Mouse (Mus musculus): ENCODE results near the gene Kdm4c. TPM values are rescaled to one million over a fixed set of nuclear protein-coding genes. Genes with fewer than 3 reads are reported as not detected.
"Not testable (repeated sequence)": the region's sequence is repeated elsewhere in the genome, so short reads cannot be mapped to it uniquely, and the experiment has no call there.

The Kdm4c gene
- total RNA-seq (2014; fragmentation: Nextera tagmentation) (15.6 and 17.1 TPM in 2 replicates), total RNA-seq (2017) (17.7 and 20.9 TPM in 2 replicates)

DNA sequence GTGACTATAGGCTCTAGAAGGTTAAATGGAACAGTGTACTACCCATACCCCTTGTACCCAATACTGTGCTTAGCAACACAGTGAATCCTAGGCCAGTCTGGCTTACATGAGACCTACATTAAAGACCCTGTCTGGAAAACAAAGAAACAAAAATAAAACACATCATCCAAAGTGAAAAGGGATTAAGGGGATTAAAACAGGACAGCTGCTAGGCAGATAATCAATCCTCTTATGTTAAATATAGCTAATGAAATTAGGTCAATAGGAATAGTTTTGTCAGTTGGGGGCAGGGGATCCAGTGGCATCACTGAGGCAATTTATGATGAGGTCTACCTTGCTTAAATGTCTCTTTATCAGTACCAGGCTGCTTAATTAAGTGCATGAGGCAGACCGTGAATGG lies at the start of gene Kdm4c:
Gene Kdm4c, plus strand, starts transcription at position 322 of the 400 bp plus-strand sequence.
- no peak for ATAC-seq (replicated peaks; ENCODE audit: poor library complexity, severe bottlenecking)

DNA sequence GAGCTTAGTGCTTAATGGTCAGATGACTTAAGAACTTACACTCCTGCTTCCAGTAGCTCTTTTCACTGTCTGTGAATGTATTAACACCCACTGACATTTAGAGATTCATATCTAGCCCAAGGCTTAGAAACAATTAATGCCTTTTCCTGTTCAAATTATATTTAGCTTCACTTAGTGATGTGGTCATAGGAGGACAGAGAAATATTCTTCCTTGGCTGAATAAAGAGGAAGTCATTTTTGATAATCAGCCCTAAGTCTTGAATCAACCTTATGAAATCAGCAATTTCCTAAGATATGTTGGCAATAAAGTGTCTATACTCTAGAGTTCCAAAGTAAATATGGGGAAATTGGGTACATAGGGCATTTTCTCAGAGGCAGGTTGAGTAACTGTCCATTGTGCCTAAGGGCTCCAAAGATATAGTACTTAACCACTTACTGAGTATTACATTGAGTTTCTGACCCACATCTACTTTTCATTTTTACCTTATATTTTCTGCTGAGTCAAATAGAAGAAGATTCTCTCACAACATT lies 41.0 kb upstream of the Kdm4c start:
- peak; percentile 53 for ATAC-seq (replicated peaks; ENCODE audit: poor library complexity, severe bottlenecking)

DNA sequence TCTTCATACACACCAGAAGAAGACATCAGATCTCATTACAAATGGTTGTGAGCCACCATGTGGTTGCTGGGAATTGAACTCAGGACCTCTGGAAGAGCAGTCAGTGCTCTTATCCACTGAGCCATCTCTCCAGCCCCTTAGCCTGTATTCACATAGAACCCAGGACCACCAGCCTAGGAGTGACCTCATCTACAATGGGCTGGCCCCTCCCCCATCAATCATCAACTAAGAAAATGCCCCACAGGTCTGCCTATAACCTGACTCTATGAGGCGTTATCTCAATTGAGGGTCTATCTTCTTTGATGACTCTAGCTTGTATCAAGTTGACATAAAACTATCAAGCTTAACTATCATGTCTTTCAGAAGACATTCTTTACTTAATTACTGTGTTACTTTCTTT lies 20.5 kb upstream of the Kdm4c start:
- not testable (repeated sequence) for ATAC-seq (replicated peaks; ENCODE audit: poor library complexity, severe bottlenecking)

DNA sequence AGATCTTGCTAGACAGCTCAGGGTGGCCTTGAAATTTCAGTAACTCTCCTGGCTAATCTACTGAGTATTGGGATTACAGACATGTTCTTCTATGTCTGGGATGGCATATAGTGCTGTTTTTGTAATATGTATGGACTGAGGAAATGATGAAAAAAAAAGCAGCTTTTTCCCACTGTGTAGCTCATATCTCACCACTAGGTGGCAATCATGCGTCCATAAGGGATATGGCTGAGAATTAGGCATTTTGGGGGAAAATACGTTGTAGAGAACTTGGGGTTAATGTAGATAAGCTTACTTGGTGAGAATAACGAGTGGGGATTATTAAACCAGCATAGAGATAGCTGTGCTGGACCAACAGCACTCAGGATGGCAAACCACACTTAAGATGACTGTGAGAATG lies 19.9 kb upstream of the Kdm4c start:
- peak; percentile 83 for ATAC-seq (replicated peaks; ENCODE audit: poor library complexity, severe bottlenecking)

DNA sequence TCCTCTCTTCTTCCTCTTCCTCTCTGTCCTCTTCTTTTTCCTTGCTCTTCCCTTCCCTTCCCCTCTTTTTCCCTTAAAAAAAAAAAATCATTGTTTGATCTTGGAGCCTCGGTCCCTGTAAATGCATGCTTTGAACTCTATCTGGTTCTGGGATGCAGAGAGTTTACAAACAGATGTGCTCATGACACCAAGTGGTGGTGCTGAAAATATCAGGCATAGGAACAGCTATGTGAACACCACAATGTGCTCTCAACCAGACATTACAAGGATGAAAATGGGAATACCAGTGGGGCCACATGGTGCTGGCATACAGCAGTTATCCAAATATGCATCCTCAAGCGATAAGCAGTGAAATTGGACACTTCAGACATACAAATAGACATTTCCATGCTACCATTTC lies 18.1 kb upstream of the Kdm4c start:
- no peak for ATAC-seq (replicated peaks; ENCODE audit: poor library complexity, severe bottlenecking)

DNA sequence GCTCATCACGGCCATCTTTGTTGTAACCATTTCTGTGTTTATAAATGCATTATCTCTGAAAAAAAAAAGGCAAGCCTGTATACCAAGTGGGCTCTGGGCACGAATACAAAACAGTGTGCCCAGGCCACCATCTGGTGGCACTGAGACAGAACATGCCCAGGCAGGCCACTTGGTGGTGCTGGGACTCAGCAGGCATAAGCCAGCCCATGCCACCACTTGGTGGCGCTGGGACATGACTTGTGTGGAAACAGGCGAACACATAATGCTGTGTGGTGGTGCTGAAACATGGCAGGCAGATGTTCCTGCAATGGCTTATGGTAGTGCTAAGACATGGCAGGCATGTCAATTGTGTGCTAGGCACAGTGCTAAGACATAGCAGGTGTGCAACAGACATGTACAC lies 11.3 kb upstream of the Kdm4c start:
- ATAC-seq (replicated peaks; ENCODE audit: poor library complexity, severe bottlenecking), result peak; percentile 92

DNA sequence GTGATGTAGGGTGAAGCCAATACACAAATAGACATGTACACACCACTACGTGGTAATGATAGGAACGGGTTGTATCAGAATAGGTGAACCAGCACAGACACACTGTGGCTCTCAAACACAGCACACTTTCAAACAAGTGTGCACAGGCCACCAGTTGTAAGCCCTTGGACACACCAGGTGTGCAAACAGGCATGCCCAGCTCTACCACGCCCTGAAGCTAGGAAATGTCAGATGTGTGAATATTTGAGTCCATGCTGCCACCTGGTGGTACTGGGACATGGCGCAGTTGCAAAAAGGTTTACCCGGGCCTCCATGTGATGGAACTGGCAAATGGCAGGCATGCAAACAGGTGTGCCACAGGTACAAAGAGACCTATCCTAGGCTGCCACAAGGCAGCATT lies 10.9 kb upstream of the Kdm4c start:
- ATAC-seq (replicated peaks; ENCODE audit: poor library complexity, severe bottlenecking), result peak; percentile 61

DNA sequence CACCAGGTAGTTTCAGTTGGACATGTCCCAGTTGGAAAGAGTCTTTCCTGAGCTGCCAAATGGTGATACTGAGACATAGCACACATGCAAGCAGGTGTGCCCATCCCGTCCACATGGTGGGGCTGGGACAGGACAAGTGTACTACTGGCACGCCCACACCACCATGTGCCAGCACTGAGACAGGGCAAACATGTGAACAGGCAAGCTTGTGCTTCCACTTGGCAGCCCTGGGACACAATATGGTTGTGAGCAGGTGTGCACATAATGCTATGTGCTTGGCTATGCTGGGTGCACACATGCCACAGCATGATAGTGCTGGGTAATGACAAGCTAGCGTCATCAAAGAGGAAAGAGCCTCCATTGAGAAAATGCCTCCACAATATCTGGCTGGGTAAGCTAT lies 8.8 kb upstream of the Kdm4c start:
- ATAC-seq (replicated peaks; ENCODE audit: poor library complexity, severe bottlenecking), result no peak

DNA sequence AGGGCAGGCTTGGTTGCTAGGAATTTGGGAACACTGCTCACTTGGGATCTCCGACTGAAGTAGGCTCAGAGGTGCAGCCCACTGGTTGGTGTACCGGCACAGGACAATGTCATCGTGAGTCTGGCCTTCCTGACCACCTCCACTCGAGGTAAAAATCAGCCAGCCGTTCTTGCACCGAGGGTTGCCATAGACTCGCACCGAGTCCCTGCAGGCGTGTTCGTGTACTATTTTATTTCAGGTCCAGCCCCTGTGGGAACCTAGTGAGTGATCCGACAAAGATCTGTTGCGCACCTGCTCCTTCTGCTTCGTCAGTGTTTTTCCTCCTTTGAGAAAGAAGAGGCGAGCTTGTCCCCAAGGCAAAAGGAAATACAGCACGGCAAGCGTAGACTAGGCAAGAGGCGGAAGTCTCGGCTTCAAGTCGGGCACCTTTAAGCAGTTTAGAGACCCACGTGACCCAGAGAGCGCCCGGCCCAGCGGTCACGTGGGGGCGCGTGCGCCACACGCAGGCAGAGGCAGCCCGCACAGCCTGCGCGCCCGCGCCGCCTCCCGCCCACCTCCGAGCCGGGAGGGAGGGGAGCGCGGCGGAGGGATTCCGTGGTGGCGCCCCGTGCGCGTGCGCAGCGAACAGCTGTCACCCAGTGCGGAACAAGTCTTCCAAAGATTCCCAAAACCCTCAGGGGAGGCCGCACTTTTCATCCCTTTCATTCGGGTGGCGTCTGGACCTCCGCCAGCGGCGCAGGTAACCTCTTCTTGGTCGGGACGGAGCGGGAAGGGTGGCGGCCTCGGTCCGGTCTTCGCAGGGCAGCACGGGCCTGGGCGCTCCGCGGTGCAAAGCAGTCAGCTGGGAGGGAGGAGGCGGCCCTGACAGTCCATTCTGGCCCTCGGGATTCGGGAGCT lies 9.3 kb downstream of the Kdm4c start:
- ATAC-seq (replicated peaks; ENCODE audit: poor library complexity, severe bottlenecking), result peak; percentile 92

DNA sequence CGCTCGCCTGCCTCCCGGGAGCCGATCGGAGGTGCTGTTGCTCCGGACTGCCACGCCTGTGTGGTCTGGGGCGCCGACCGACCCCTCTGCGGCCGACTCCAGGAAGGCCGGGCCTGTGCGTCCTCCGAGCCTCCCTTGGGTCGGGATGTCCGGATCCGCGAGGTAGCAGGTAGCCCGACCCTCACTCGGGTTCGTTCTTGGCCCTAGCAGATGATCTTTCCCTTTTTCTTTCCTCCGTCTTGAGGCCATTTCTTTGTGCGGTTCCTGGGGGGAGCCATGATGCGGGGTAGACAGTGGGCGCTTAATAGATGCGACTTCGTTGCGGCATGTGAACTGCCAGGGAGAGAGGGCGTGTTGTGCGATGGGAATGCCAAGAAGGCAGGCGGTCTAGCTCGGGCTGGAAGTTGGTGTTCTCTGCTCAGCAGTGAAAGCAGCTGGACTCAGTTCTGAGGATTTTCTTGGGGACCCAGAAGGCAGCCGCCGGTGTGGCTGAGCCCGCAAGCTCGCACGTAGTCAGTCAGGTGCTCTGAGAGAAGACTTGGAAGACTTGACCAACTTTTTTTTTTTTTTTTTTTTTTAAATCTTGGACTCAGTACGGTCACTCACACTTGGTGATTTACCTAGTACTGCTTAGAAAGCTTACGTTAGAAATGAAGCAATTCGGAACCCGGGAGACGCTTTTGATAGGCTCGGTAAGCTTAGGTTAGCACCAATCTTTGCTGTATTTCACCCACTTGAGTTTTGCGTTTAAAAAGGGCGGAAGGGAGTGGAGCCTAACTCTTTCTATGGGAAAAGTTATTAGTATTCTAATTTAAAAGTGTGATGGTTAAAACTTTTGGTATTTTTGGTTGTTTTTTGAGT lies 10.2 kb downstream of the Kdm4c start:
- peak; percentile 29 for ATAC-seq (replicated peaks; ENCODE audit: poor library complexity, severe bottlenecking)

DNA sequence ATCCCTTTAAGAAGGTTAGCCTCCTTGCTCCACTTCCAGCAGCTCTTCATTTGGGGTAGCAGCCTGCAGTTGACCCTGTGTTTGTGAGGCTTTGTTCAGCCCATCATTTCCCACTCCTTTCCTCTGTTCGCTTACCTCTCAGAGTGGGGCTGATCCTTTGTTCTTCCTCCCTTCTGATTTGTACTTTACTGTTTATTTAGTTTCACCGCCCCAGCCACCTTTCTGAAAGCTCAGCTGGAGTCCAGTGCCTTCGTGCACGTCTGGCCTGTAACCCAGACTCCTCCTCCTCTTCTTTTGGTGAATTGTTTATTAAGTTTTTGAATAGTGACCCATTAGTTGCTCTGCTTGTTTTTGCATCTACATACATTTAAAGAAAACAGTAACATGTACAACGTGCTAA lies 15.6 kb downstream of the Kdm4c start:
- no peak for ATAC-seq (replicated peaks; ENCODE audit: poor library complexity, severe bottlenecking)

DNA sequence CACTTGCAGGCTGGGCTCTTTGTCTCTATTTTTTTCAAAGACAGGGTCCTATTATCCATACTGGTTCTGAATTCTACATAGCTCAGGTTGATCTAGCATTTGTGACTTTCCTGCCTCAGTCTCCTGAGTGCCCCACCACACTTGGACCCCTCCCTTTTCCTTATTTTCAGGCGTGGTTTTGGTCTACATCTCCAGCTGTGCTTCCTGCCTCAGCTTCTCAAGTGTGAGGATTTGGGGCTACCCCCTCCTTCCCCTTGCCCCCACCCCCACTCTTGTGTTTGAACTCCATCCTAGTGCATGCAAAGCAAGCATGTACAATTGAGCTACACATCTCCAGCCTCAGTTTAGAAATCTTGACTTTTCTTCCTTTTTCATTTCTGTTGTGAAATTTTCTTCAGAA lies 16.2 kb downstream of the Kdm4c start:
- ATAC-seq (replicated peaks; ENCODE audit: poor library complexity, severe bottlenecking), result no peak

DNA sequence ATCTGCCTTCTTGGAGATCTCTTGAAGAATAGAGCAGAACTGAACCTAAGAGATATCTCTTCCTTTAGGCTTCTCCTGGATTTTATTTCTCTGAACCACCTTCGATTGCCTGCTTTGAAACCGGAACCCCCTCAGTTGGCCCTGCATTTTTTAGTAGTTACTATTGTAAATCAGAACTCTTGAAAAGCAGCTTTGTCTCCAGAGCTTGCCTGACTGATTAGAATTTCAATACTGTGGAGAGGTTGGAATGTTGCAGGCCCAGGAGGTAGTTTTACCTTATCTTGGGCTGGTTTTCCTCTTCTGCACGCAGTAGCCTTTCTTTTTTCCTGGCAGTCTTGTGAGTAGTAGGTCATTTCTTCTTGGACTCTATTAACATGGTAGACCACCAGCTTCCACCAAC lies 17.0 kb downstream of the Kdm4c start:
- ATAC-seq (replicated peaks; ENCODE audit: poor library complexity, severe bottlenecking), result no peak

DNA sequence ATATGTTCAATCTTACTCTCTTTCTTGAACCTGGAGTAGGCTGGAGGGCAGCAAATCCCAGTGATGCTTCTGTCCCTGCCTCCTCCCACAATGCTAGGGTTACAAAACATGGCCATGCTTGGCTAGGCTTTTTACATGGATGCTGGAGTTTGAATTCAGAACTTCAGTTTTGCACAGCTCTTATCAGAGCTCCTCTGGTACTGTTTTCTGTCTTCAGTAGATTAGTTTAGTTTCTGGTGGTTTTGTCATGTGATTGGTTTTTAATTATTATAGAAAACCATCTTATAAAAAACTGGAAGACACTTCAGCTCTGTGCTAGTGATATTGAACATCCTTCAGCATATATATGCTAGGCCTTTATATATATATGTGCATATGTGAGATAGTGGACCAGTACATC lies 19.6 kb downstream of the Kdm4c start:
- ATAC-seq (replicated peaks; ENCODE audit: poor library complexity, severe bottlenecking), result no peak

DNA sequence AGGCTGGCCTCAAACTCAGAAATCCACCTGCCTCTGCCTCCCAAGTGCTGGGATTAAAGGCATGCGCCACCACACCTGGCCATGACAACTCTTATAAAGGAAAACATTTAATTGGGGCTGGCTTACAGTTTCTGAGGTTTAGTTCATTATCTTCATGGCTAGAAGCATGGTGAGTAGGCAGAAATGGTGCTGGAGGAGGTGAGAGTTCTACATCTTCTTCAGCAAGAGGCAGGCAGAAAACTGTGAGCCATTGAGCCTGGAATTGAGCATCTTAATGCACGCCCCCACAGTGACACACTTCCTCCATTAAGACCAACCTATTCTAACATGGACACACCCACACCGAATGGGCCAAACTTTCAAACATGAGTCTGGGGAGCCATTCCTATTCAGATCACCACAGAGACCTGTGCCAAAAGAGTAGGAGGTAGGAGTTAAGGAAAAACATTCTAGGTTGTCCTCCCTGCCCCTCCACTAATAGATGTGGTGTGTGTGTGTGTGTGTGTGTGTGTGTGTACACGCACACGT lies 22.2 kb downstream of the Kdm4c start:
- no peak for ATAC-seq (replicated peaks; ENCODE audit: poor library complexity, severe bottlenecking)

DNA sequence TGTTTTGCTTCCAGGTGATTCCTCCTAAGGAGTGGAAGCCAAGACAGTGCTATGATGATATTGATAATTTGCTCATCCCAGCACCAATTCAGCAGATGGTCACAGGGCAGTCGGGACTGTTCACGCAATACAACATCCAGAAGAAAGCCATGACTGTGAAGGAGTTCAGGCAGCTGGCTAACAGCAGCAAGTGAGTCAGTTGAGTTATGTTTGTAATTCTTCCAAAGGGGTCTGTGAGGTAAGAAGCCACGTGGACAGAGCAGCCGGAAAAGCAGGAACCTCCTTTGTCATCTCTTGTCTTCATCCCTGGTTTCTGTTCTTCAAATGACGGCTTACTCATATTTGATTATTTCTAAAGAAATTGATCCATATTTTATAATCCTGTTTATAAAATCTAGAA lies 28.9 kb downstream of the Kdm4c start:
- ATAC-seq (replicated peaks; ENCODE audit: poor library complexity, severe bottlenecking), result peak; percentile 55

DNA sequence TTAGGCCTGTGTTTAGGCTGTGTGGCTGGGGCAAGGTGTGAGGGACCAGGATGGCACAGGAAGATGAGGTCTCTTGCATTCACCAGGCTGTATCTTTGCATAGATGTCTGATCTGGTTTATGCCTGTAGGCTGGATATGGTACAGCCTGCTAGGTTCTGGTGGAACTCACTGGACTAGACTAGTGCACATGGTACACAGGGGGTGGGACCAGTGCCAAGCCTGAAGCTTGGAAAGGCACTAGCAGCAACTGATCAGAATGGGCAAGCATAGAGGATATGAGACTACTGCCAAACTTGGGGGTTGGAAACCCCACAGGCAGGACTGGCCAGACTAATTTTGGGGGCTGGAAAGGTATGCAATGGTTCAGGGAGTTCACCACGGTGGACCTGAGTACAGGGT lies 35.2 kb downstream of the Kdm4c start:
- no peak for ATAC-seq (replicated peaks; ENCODE audit: poor library complexity, severe bottlenecking)

DNA sequence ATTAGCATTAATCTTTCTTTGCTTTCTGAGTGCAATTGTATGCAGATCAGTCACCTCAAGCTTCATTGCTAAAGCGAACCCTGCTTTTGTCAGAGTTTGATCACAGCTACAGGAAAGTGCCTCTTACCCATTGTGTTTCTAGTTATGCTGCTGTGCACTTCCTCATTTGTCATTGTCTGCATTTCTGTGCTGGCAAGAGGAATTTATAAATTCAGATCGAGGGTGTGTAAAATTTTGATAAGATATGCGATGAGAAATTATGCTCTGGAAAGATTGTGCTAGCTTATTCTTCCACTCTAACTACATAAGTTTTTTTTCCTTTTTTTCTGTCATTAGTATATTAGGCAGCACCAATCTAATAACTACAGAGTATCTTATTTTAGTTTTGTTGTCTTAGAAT lies 37.9 kb downstream of the Kdm4c start:
- no peak; the same call in 1 of the 2 replicates for ATAC-seq (replicated peaks; ENCODE audit: poor library complexity, severe bottlenecking)

DNA sequence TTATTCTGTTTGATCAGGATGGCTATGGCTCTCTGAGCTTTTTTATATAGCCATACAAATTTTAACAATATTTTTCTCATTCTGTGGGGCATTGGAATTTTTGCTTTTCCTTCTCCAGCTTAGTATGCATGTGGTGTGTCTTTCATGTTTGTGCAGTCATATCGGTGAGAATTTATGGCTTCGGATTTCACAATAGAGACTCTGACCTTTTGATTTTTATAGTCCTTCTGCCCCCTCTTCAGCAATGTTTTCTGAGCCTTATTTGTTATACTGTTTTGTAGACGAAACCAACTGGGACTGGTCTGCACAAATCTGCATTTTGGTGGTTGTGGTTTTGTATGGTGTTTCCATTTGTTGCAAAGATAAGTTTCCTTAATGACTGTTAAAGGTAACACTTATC lies 45.6 kb downstream of the Kdm4c start:
- no peak for ATAC-seq (replicated peaks; ENCODE audit: poor library complexity, severe bottlenecking)

DNA sequence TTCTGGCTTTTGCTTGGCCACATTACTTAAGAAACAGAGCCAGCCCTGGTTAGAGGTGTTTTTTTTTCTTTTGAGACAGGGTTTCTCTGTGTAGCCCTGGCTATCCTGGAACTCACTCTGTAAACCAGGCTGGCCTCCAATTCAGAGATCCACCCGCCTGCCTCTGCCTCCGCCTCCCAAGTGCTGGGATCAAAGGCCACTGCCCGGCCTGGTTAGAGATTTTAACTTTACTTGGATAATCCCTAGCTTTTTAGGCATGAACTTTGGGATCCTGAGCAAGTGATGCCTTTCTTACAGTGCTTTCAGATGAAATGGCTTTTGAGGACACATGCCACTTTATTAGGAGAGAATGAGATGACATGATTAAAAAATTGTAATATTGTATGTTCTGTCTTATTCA lies 52.4 kb downstream of the Kdm4c start:
- no peak for ATAC-seq (replicated peaks; ENCODE audit: poor library complexity, severe bottlenecking)
